Mouse (Mus musculus) limb, embryonic 10.5 days (tissue): ENCODE data around the gene Plcb3. TPM values are rescaled to one million over a fixed set of nuclear protein-coding genes. Genes with fewer than 3 reads are reported as not detected.

ENCODE experiments used
- DNase-seq: peaks from one replicate; pipeline ENCODE4 v3.0.0-alpha.2; 2017; ENCODE audit warnings: low spot score
- H3K27ac ChIP-seq: fragments of 300-500 bp; sonication (generic); 2 replicates; pipeline ENCODE4 v1.5.1; 2016; ENCODE audit warnings: mild to moderate bottlenecking
- H3K27me3 ChIP-seq: fragments of 300-500 bp; sonication (generic); 2 replicates; pipeline ENCODE4 v1.6.1; 2016; ENCODE audit warnings: low read depth, mild to moderate bottlenecking; ENCODE audit not compliant: poor library complexity, severe bottlenecking
- H3K36me3 ChIP-seq: fragments of 300-500 bp; sonication (generic); 2 replicates; pipeline ENCODE4 v1.6.1; 2016; ENCODE audit warnings: mild to moderate bottlenecking, moderate library complexity
- H3K4me1 ChIP-seq: fragments of 300-500 bp; sonication (generic); 2 replicates; pipeline ENCODE4 v1.6.1; 2016
- H3K4me3 ChIP-seq: fragments of 300-500 bp; sonication (generic); 2 replicates; pipeline ENCODE4 v1.5.1; 2016; ENCODE audit warnings: mild to moderate bottlenecking, moderate library complexity
- H3K9me3 ChIP-seq: fragments of 300-500 bp; sonication (generic); replicated peaks from 2 replicates; pipeline ENCODE4 v1.6.1; 2016; ENCODE audit warnings: mild to moderate bottlenecking
- WGBS: fragments of 180-500 bp; shearing (Covaris S2); methylation state at CpG from one replicate; pipeline ENCODE4 v1.1.7; 2016; 5-methylcytosine and 5-hydroxymethylcytosine counted together
- polyA plus RNA-seq: library from polyadenylated mRNA; unstranded; fragments of >200 nt; fragmentation: Nextera tagmentation; extraction: Ambion mirVana; gene quantifications from 2 replicates; pipeline ENCODE4 v1.2.1, GENCODE M21; 2016

Plcb3 gene
- polyA plus RNA-seq, 1 experiment from 2014 or later: 37.8 TPM

GRCm38 (mm10) chr19:6973581-6974190, 2.6 kb downstream of the Plcb3 start:
- peaks cover 78% of the 10 kb centered on the region for H3K4me1 ChIP-seq
- H3K4me3 ChIP-seq: peak overlapping the region; percentile 83
- peaks cover 3% of the 10 kb centered on the region; the same call in 1 of the 2 replicates for H3K27me3 ChIP-seq
- H3K9me3 ChIP-seq: no peaks in the 10 kb centered on the region
- WGBS: 31% methylated on average over 12 of the region's 12 CpGs
- no peak for DNase-seq
- peak overlapping the region; percentile 93 for H3K27ac ChIP-seq
- peaks cover 28% of the 10 kb centered on the region for H3K36me3 ChIP-seq

DNA sequence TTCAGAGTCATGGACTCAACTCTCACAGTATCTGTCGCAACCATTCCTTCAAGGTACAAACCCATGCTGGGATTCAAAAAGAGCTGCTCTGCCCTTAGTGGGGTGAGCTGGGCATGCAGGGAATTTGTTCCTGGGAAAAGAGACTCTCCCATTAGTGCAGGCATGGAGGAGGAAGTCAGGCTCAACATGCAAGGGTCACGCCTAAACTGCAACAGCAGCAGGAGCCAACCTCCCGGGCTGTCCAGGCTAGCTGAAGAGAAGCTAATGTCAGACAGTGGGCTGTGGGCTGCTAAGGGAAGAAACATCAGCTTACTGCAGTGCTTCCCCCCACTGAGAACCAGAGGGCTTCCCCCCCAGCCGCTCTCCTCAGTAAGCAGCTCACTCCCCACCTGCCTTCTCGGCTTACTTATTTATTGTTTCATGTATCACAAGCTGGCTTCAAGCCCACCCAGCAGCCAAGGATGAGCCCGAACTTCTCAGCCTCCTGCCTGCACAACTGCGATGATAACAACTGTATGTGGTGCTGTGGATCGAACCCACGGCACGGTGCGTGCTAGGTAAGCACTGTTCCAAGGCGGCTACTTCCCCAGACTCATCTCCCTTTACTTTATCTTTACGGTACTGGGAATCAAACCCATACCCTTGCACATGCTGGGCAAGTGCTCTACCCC, 3.9 kb downstream of the Plcb3 start:
- Histone ChIP-seq H3K4me1 (peaks cover 75% of the 10 kb centered on the region), H3K4me3 (no peak overlapping the region; the same call in 1 of the 2 replicates), H3K9me3 (no peaks in the 10 kb centered on the region)

GRCm38 (mm10) chr19:6971644-6972043, 4.6 kb downstream of the Plcb3 start:
- Histone ChIP-seq H3K4me3 (peak overlapping the region; percentile 8; the same call in 1 of the 2 replicates), H3K27ac (peak overlapping the region; percentile 37; the same call in 1 of the 2 replicates), H3K4me1 (peaks cover 69% of the 10 kb centered on the region), H3K9me3 (no peaks in the 10 kb centered on the region), H3K36me3 (peaks cover 8% of the 10 kb centered on the region), H3K27me3 (peaks cover 3% of the 10 kb centered on the region; the same call in 1 of the 2 replicates)
- WGBS: 13% methylated on average over 6 of the region's 6 CpGs
- no peak for DNase-seq

More for the DNA sequence above, 3.9 kb downstream of the Plcb3 start:
- 0 out of 2 replicates have a peak overlapping the region, but pooled peaks have one; percentile 37 for H3K27ac ChIP-seq
- peaks cover 14% of the 10 kb centered on the region for H3K36me3 ChIP-seq
- no peak for DNase-seq
- WGBS: 86% methylated on average over 13 of the region's 13 CpGs
- H3K27me3 ChIP-seq: peaks cover 3% of the 10 kb centered on the region; the same call in 1 of the 2 replicates

GRCm38 (mm10) chr19:6970460-6971085, 5.7 kb downstream of the Plcb3 start:
- 24% methylated on average over 11 of the region's 11 CpGs for WGBS
- Histone ChIP-seq H3K4me1 (peaks cover 59% of the 10 kb centered on the region), H3K4me3 (peak overlapping the region; percentile 66), H3K36me3 (peaks cover 10% of the 10 kb centered on the region), H3K27me3 (peaks cover 3% of the 10 kb centered on the region; the same call in 1 of the 2 replicates), H3K27ac (peak overlapping the region; percentile 87), H3K9me3 (no peaks in the 10 kb centered on the region)
- DNase-seq: no peak

DNA sequence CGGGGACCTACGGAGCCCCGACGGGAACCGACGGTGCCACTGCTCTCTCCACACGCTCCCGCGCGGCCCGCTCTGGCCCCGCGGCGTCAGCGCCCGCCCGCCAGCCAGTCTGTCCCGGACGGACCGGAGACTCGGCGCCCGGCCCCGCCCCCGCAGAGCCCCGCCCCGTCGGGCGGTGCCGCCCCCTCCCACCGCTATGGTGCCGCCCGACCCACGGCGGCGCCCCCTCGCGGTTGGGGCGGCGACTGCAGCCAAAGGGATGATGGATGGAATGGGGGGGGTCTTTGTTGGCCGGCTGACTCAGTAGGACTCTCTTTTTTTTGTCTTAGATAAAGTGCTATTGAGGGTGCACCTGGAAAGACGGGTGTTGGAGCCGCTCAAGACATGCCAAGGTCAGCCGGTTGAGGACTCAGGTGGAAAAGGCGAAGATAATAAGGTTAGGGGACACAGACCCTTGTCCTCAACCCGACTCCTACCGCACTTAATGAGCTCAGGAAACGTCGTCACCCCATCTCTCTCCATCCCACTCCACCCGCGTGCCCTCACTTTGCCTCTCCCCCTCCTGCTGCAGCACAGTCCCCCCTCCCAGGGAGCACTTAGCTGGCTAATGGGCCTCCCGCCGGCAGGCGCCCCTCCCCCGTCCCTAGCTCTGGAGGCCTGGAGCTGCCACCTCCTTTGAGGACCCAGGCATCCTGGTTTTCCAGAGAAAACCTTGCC, 6.4 kb downstream of the Plcb3 start:
- peak overlapping the region; percentile 66 for H3K4me3 ChIP-seq
- peaks cover 3% of the 10 kb centered on the region; the same call in 1 of the 2 replicates for H3K27me3 ChIP-seq
- H3K4me1 ChIP-seq: peaks cover 59% of the 10 kb centered on the region
- no peaks in the 10 kb centered on the region for H3K9me3 ChIP-seq
- peak overlapping the region; percentile 87 for H3K27ac ChIP-seq
- peak; percentile 86 for DNase-seq
- H3K36me3 ChIP-seq: peaks cover 17% of the 10 kb centered on the region
- WGBS: 1% methylated on average over 53 of the region's 55 CpGs

- Histone ChIP-seq H3K36me3 (peaks cover 23% of the 10 kb centered on the region), H3K27ac (peak overlapping the region; percentile 87), H3K27me3 (peaks cover 3% of the 10 kb centered on the region; the same call in 1 of the 2 replicates), H3K4me1 (peaks cover 59% of the 10 kb centered on the region), H3K9me3 (no peaks in the 10 kb centered on the region), H3K4me3 (peak overlapping the region; percentile 66)
- WGBS: under 1% methylated on average over 20 of the region's 20 CpGs
- no peak for DNase-seq
Measured at GRCm38 (mm10) chr19:6969291-6969664, 7.0 kb downstream of the Plcb3 start.

DNA sequence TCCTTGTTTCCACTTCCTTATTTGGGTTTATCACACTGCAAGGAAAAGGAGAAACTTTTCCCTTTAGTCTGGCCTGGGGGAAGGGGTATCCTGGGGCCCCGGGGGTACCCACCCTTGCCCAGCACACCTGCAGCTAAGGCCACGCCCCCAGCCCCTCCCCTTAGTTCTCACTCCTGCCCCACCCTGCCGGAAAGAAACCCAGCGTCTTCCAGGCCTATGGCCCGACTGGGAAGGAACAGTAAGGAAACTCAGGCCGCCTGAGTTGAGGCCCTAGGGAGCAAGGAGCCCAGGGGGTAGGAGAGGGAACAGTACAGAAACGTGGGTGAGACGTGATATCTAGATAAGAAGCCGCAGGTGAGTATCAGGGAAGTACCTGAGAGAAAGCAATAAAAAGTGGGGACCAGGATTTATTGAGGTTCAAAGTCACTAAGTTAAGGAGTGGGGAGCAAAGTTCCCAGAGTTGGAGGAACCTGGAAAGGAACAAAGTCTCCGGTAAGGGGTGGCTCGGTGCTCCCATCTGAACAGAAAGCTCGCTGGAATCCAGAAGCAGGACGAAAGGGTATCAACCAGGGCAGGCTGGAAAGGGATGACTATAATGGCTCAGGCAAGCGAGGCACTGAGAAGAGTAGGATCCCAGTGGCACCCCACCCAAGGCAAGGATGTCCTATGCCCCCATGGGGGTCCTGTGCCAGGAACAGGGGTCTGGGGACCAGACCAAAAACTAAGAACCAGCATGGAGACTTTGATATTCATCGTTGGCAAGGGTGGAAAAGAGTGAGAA, 7.6 kb downstream of the Plcb3 start:
- no peaks in the 10 kb centered on the region for H3K9me3 ChIP-seq
- H3K4me1 ChIP-seq: peaks cover 54% of the 10 kb centered on the region
- peak overlapping the region; percentile 66 for H3K4me3 ChIP-seq
- WGBS: 12% methylated on average over 15 of the region's 15 CpGs
- no peak for DNase-seq
- peak overlapping the region; percentile 87; the same call in 1 of the 2 replicates for H3K27ac ChIP-seq
- peaks cover 29% of the 10 kb centered on the region for H3K36me3 ChIP-seq
- peaks cover 3% of the 10 kb centered on the region; the same call in 1 of the 2 replicates for H3K27me3 ChIP-seq

GRCm38 (mm10) chr19:6956461-6956860, 19.8 kb downstream of the Plcb3 start:
- no peak overlapping the region for H3K27ac ChIP-seq
- H3K4me3 ChIP-seq: no peak overlapping the region
- peaks cover 69% of the 10 kb centered on the region for H3K36me3 ChIP-seq
- no peaks in the 10 kb centered on the region for H3K9me3 ChIP-seq
- DNase-seq: no peak
- no peaks in the 10 kb centered on the region for H3K27me3 ChIP-seq
- H3K4me1 ChIP-seq: peaks cover 21% of the 10 kb centered on the region
- WGBS: 85% methylated on average over 10 of the region's 10 CpGs

DNA sequence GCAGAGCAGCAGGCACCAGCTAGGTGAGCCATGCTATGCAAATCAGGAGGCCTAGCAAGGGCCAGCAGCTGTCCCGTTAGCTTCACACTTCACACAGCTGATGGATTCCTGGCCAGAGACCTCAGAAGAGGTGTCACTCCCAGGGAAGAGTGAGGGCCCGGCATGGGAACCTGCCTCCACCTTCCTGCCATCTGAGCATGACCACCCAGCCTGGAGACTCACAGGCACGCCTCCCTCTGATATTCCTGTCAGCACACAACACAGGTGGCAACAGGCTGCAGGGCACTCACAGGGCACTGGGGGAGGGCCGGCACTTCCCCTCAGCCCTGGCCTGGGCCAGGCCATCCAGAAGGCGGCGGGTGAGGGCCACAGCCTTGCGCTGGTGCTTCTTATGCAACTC, 20.8 kb downstream of the Plcb3 start:
- no peak for DNase-seq
- 0 out of 2 replicates have a peak overlapping the region, but pooled peaks have one; percentile 10 for H3K27ac ChIP-seq
- H3K27me3 ChIP-seq: no peaks in the 10 kb centered on the region
- peaks cover 23% of the 10 kb centered on the region for H3K4me1 ChIP-seq
- H3K36me3 ChIP-seq: peaks cover 64% of the 10 kb centered on the region
- H3K9me3 ChIP-seq: no peaks in the 10 kb centered on the region
- no peak overlapping the region for H3K4me3 ChIP-seq
- 69% methylated on average over 7 of the region's 7 CpGs for WGBS

DNA sequence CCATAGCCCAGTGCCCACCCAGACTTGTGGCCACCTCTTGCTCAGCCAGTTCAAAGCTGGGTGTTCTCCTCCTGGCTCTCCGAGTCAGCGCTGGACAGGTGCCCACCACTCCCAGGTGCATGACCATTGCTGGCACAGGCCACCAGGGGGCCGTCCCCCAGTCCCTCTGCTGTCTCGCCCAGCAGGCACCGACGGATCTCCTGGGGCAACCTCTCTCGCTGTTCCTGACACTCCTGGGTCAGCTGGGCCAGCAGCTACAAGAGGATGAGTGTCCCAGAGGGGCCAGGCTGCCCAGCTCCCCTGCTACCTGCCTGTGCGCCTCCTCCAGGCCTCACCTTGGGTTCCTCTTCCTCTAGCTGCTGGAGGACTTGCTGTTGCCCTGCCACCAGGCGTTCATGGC, 22.2 kb downstream of the Plcb3 start:
- Histone ChIP-seq H3K4me1 (peaks cover 33% of the 10 kb centered on the region), H3K27ac (no peak overlapping the region), H3K27me3 (no peaks in the 10 kb centered on the region), H3K4me3 (no peak overlapping the region), H3K36me3 (peaks cover 51% of the 10 kb centered on the region), H3K9me3 (no peaks in the 10 kb centered on the region)
- WGBS: 56% methylated on average over 9 of the region's 9 CpGs
- peak; percentile 61 for DNase-seq

GRCm38 (mm10) chr19:6952712-6953037, 23.6 kb downstream of the Plcb3 start:
- DNase-seq: no peak
- 16% methylated on average over 3 of the region's 3 CpGs for WGBS
- H3K27me3 ChIP-seq: no peaks in the 10 kb centered on the region
- peaks cover 33% of the 10 kb centered on the region for H3K4me1 ChIP-seq
- no peaks in the 10 kb centered on the region for H3K9me3 ChIP-seq
- peak overlapping the region; percentile 62 for H3K4me3 ChIP-seq
- 0 out of 2 replicates have a peak overlapping the region, but pooled peaks have one; percentile 89 for H3K27ac ChIP-seq
- peaks cover 37% of the 10 kb centered on the region for H3K36me3 ChIP-seq
